Mouse (Mus musculus): ENCODE data around the gene Tigar. TPM values are rescaled to one million over a fixed set of nuclear protein-coding genes. Genes with fewer than 3 reads are reported as not detected.

Gene Tigar
- polyA plus RNA-seq, 3 experiments from 2014 or later, result 7.5 to 10.6 (median 8.8) TPM

GRCm38 (mm10) chr6:127142154-127143123, 33.1 kb upstream of the Tigar start:
- ATAC-seq, result peak; percentile 72

- ATAC-seq, result no peak
These were observed 29.6 kb upstream of the Tigar start for GRCm38 (mm10) chr6:127138962-127139361.

GRCm38 (mm10) chr6:127133433-127134245, 24.3 kb upstream of the Tigar start:
- no peak for ATAC-seq

GRCm38 (mm10) chr6:127132719-127133118, 23.4 kb upstream of the Tigar start:
- no peak for ATAC-seq

DNA sequence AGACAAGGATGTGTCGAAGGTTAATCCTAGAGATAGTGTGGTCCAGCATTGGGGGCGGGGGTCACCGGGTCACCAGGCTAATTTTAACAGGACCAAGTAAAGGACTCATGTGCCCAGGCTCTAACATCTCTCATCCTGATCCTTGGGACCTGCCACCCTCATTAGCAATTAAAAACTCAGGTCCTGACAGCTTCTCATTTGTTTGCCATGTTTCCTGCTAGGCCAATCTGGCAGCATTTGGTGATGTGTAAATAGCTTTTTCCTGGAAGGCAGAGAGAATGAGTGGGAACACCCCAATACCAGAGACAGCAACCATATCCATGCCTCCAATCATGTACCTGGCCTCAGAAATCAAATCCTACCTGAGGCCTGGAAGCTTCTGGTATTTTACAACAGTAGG, 22.6 kb upstream of the Tigar start:
- ATAC-seq, result no peak

GRCm38 (mm10) chr6:127130377-127130776, 21.0 kb upstream of the Tigar start:
- ATAC-seq, result no peak

DNA sequence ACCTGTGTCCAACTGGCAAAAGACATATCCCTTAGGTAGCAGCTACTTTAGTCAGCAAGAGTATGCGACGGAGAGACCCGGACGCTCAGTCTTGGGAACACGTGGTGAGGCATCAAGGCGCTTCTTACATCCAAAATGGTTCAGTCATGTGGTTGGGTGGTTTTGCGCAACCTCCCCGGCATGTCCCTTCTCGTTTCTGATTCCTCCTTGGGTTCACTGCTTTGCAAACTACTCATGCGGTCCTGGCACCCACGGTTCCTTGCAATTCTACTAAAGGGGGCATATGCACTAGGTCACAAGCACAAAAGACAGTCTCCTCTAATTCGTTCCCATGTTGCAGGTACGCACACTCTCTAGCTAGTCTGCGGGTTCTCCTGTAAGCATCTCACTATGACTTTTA, 20.3 kb upstream of the Tigar start:
- no peak for ATAC-seq

- no peak for ATAC-seq
These were observed 14.1 kb upstream of the Tigar start for GRCm38 (mm10) chr6:127123506-127123905.

GRCm38 (mm10) chr6:127122996-127123395, 13.6 kb upstream of the Tigar start:
- ATAC-seq, result no peak

- peak; percentile 36 for ATAC-seq
These were observed 13.0 kb upstream of the Tigar start for GRCm38 (mm10) chr6:127122221-127122806.

DNA sequence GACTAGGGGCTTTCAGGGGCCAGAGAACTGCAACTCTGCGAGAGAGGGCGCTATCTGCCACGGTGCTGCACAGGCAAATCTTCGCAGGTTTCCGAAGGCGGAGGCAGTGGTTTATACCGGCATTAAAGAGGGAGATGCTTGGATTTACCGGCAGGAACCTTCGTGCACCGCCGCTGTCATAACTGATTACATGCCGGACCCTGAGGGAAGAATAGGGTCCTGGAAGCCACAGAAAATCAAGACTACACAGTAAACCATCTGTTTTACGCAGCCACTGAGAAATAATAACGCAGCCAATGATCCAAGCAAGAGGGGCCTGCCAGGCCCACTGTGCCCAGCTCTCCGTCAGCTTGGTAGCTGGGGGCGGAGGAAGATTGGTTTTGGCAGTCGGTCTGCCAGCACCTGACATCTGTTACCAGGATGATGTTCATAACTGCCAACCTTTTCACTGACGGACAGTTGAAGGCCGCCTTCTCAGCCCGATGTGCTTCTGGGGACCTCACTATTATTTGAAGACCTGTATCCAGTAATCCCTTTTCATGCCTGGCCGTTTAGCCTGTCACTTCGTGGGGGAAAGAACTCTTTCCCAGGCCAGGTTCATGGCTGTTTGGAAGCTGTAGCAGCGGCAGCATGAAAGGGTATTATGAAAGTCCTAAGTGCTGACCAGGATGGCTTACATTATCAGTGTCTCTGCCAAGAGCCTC, 5.5 kb upstream of the Tigar start:
- no peak for ATAC-seq

DNA sequence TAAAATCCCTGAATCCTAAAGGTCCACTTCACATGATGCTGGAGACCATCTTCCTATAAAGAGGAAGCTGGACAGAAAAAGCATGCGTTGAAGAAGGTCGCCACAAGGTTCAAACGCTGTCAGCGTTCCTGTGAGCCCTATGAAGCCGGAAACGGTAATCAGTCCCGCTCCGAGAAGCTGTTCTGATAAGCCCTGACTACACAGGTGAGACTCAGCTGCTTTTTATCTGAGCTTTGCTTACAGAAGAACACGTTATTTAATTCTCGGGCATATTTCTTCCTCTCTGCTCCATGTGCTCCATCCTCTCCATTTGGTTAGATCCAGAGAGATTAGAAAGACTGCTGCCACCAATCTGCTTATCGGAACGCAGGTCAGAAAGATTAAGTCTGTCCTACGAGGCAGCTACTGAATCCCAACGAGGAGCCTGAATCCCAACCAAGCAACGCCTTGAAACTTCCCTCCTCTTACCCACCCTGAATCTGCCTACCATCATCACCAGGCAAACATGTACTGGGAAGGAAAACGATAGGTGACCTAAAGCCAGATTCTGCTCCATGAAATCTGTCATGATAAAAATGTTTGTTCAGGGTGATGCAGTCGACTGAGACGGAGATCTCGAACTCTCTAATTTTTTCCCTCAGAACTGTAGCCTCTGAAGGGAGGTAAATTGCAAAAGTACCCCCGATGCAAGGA, 843 bp downstream of the Tigar start:
- ATAC-seq, result no peak

DNA sequence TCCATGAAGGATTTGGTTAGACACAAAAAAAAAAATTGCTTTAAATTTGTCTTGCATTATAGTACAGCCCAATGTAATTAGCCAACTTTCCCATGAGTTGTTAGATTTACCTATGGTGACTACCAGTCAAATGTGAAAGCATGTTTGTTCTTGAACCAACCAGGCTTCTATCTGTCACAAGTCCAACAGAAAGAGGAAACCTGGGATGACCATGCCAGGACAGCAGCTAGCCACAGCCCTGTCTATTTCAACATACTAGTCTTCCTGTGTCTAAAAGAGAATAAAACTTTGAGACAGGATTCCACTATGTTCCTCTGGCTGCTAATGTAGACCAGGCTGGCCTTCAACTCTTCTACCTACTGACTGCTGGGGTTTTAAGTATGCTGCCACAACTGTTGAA, 1.9 kb downstream of the Tigar start:
- no peak for ATAC-seq

- ATAC-seq, result no peak
These were observed 2.6 kb downstream of the Tigar start for GRCm38 (mm10) chr6:127106726-127107125.

GRCm38 (mm10) chr6:127106189-127106588, 3.2 kb downstream of the Tigar start:
- no peak for ATAC-seq

- no peak for ATAC-seq
These were observed 4.2 kb downstream of the Tigar start for GRCm38 (mm10) chr6:127105107-127105506.

- ATAC-seq, result no peak
These were observed 4.8 kb downstream of the Tigar start for GRCm38 (mm10) chr6:127104396-127105029.

GRCm38 (mm10) chr6:127103506-127104275, 5.7 kb downstream of the Tigar start:
- ATAC-seq, result no peak

DNA sequence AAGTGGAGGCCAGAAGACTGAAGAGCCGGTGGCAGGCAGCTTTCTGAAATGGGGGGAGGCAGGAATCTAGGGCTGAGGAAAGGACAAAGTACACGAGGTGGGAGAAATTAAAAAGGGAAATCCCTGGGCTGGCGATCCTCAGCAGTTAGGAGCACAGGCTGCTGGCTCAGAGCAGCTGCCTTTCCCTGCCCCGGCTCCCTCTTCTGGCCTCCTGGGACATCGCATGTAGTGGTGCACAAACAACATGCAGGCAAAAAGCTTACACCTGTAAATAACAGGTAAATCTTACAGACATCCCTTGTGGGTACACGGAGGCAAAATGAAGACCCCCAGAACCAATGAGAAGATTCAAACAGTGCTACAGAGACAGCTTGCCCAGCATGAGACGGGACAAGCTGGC, 14.8 kb downstream of the Tigar start:
- no peak for ATAC-seq

DNA sequence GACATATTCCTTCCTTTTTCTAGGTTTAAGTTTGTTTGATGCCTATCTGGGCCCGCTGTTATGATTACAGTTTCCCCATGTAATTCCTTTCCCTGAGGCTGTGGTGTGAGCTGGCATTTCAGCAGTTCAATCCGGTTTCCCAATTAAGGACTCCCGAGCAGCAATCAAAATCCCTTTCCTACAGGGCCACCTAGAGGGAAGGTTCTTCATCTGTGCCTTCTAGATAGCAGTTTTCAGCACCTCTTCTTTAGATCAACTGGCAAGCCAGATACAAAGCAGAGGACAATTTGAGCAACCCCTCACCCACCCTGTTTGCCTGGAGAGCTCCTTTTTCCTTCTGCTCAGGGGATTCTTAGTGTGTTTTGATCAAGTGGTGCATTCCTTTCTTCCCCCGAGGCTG, 22.6 kb downstream of the Tigar start:
- no peak for ATAC-seq

GRCm38 (mm10) chr6:127081820-127082219, 27.5 kb downstream of the Tigar start:
- no peak for ATAC-seq
